Mouse (Mus musculus) stomach, embryonic 16.5 days (tissue): ENCODE data around the gene Nkiras2. TPM values are rescaled to one million over a fixed set of nuclear protein-coding genes. Genes with fewer than 3 reads are reported as not detected.
"Not testable (repeated sequence)": the region's sequence is repeated elsewhere in the genome, so short reads cannot be mapped to it uniquely, and the experiment has no call there.

Source experiments
- ATAC-seq: fragments of 200-750 bp; cut with Nextera tagmentation; 2 replicates; pipeline ENCODE4 v1.8.0; 2017; ENCODE audit warnings: moderate number of reproducible peaks, moderate TSS enrichment; ENCODE audit not compliant: insufficient read depth, low FRiP score
- H3K27ac ChIP-seq: fragments of 300-500 bp; sonication (generic); 2 replicates; pipeline ENCODE4 v1.5.1; 2014; ENCODE audit warnings: low read length
- H3K27me3 ChIP-seq: fragments of 300-500 bp; sonication (generic); 2 replicates; pipeline ENCODE4 v1.6.1; 2014; ENCODE audit warnings: low read length, control low read depth, mixed read lengths; ENCODE audit not compliant: control insufficient read depth, insufficient read depth
- H3K36me3 ChIP-seq: fragments of 300-500 bp; sonication (generic); 2 replicates; pipeline ENCODE4 v1.6.1; 2014; ENCODE audit warnings: low read length; ENCODE audit not compliant: control insufficient read depth, insufficient read depth
- H3K4me1 ChIP-seq: fragments of 300-500 bp; sonication (generic); 2 replicates; pipeline ENCODE4 v1.6.1; 2014; ENCODE audit warnings: low read length, control low read depth, mixed read lengths; ENCODE audit not compliant: control insufficient read depth, insufficient read depth
- H3K4me2 ChIP-seq: fragments of 300-500 bp; sonication (generic); 2 replicates; pipeline ENCODE4 v1.6.1; 2014; ENCODE audit warnings: low read depth, low read length, mixed read lengths
- H3K4me3 ChIP-seq: fragments of 300-500 bp; sonication (generic); replicated peaks from 2 replicates; pipeline ENCODE4 v1.5.1; 2014; ENCODE audit warnings: mild to moderate bottlenecking, low read length
- H3K9ac ChIP-seq: fragments of 300-500 bp; sonication (generic); 2 replicates; pipeline ENCODE4 v1.6.1; 2014; ENCODE audit warnings: low read length
- H3K9me3 ChIP-seq: fragments of 300-500 bp; sonication (generic); replicated peaks from 2 replicates; pipeline ENCODE4 v1.6.1; 2016; ENCODE audit warnings: low read length, control low read depth; ENCODE audit not compliant: control insufficient read depth
- WGBS: fragments of 180-500 bp; shearing (Covaris S2); extraction: QIAGEN DNeasy Blood & Tissue Kit; methylation state at CpG from one replicate; pipeline ENCODE4 v1.1.7; 2014; 5-methylcytosine and 5-hydroxymethylcytosine counted together
- polyA plus RNA-seq: library from polyadenylated mRNA; unstranded; fragments of >200 nt; fragmentation: Nextera tagmentation; extraction: Ambion mirVana; gene quantifications from 2 replicates; pipeline ENCODE4 v1.2.1, GENCODE M21; 2015

The Nkiras2 gene
- polyA plus RNA-seq, 1 experiment from 2014 or later = 60.7 TPM

GRCm38 (mm10) chr11:100577852-100578599 is 41.0 kb upstream of the Nkiras2 start:
- Histone ChIP-seq H3K4me2 (no peak overlapping the region), H3K4me1 (0 out of 2 replicates have a peak, but pooled peaks cover 7% of the 10 kb centered on the region), H3K4me3 (no peak overlapping the region), H3K36me3 (peaks cover 23% of the 10 kb centered on the region; the same call in 1 of the 2 replicates), H3K27me3 (no peaks in the 10 kb centered on the region), H3K27ac (no peak overlapping the region), H3K9me3 (no peaks in the 10 kb centered on the region), H3K9ac (no peak overlapping the region; the same call in 1 of the 2 replicates)
- WGBS = 78% methylated on average over 8 of the region's 8 CpGs
- ATAC-seq = no peak

GRCm38 (mm10) chr11:100579116-100579799 is 39.8 kb upstream of the Nkiras2 start:
- Histone ChIP-seq H3K4me1 (0 out of 2 replicates have a peak, but pooled peaks cover 7% of the 10 kb centered on the region), H3K4me2 (no peak overlapping the region), H3K9ac (no peak overlapping the region), H3K4me3 (no peak overlapping the region), H3K27me3 (no peaks in the 10 kb centered on the region), H3K9me3 (no peaks in the 10 kb centered on the region), H3K27ac (no peak overlapping the region), H3K36me3 (peaks cover 35% of the 10 kb centered on the region)
- WGBS = 89% methylated on average over 9 of the region's 9 CpGs
- no peak for ATAC-seq

GRCm38 (mm10) chr11:100580275-100580674 is 38.8 kb upstream of the Nkiras2 start:
- Histone ChIP-seq H3K9ac (no peak overlapping the region), H3K4me1 (0 out of 2 replicates have a peak, but pooled peaks cover 7% of the 10 kb centered on the region), H3K27ac (no peak overlapping the region), H3K36me3 (peaks cover 36% of the 10 kb centered on the region), H3K4me2 (no peak overlapping the region), H3K9me3 (no peaks in the 10 kb centered on the region), H3K4me3 (no peak overlapping the region), H3K27me3 (no peaks in the 10 kb centered on the region)
- ATAC-seq = no peak
- WGBS = 89% methylated on average over 13 of the region's 13 CpGs

GRCm38 (mm10) chr11:100581756-100582155 is 37.3 kb upstream of the Nkiras2 start:
- no peaks in the 10 kb centered on the region for H3K27me3 ChIP-seq
- H3K4me2 ChIP-seq = no peak overlapping the region
- H3K27ac ChIP-seq = no peak overlapping the region; the same call in 1 of the 2 replicates
- 57% methylated on average over 4 of the region's 4 CpGs for WGBS
- no peak overlapping the region for H3K4me3 ChIP-seq
- no peaks in the 10 kb centered on the region for H3K9me3 ChIP-seq
- no peak overlapping the region for H3K9ac ChIP-seq
- H3K4me1 ChIP-seq = 0 out of 2 replicates have a peak, but pooled peaks cover 4% of the 10 kb centered on the region
- ATAC-seq = peak; percentile 77
- H3K36me3 ChIP-seq = peaks cover 39% of the 10 kb centered on the region

GRCm38 (mm10) chr11:100582413-100582812 is 36.6 kb upstream of the Nkiras2 start:
- H3K4me2 ChIP-seq, H3K9ac ChIP-seq, H3K9me3 ChIP-seq, H3K27me3 ChIP-seq, H3K27ac ChIP-seq, H3K4me3 ChIP-seq, ATAC-seq, H3K4me1 ChIP-seq: not testable (repeated sequence)
- WGBS = 96% methylated on average over 1 of the region's 1 CpGs
- H3K36me3 ChIP-seq = peaks cover 42% of the 10 kb centered on the region

GRCm38 (mm10) chr11:100582836-100583235 is 36.2 kb upstream of the Nkiras2 start:
- WGBS = 89% methylated on average over 2 of the region's 2 CpGs

GRCm38 (mm10) chr11:100584561-100584961 is 34.5 kb upstream of the Nkiras2 start:
- Histone ChIP-seq H3K27me3 (no peaks in the 10 kb centered on the region), H3K4me3 (no peak overlapping the region), H3K9ac (no peak overlapping the region), H3K27ac (no peak overlapping the region), H3K4me1 (0 out of 2 replicates have a peak, but pooled peaks cover 4% of the 10 kb centered on the region), H3K4me2 (no peak overlapping the region), H3K36me3 (peaks cover 42% of the 10 kb centered on the region), H3K9me3 (no peaks in the 10 kb centered on the region)
- 90% methylated on average over 7 of the region's 7 CpGs for whole genome bisulfite sequencing
- no peak for ATAC-seq

More at GRCm38 (mm10) chr11:100582836-100583235, 36.2 kb upstream of the Nkiras2 start:
- no peaks in the 10 kb centered on the region for H3K27me3 ChIP-seq
- no peak overlapping the region for H3K4me3 ChIP-seq
- no peaks in the 10 kb centered on the region for H3K9me3 ChIP-seq
- H3K4me1 ChIP-seq = 0 out of 2 replicates have a peak, but pooled peaks cover 4% of the 10 kb centered on the region
- peaks cover 46% of the 10 kb centered on the region for H3K36me3 ChIP-seq
- no peak for ATAC-seq
- no peak overlapping the region for H3K4me2 ChIP-seq
- H3K27ac ChIP-seq = no peak overlapping the region
- H3K9ac ChIP-seq = no peak overlapping the region

GRCm38 (mm10) chr11:100585148-100585547 is 33.9 kb upstream of the Nkiras2 start:
- Histone ChIP-seq H3K27ac (no peak overlapping the region), H3K9me3 (no peaks in the 10 kb centered on the region), H3K4me1 (0 out of 2 replicates have a peak, but pooled peaks cover 4% of the 10 kb centered on the region), H3K4me3 (no peak overlapping the region), H3K27me3 (no peaks in the 10 kb centered on the region), H3K4me2 (no peak overlapping the region), H3K36me3 (peaks cover 46% of the 10 kb centered on the region), H3K9ac (no peak overlapping the region)
- 92% methylated on average over 3 of the region's 3 CpGs for WGBS
- no peak for ATAC-seq

- Histone ChIP-seq H3K36me3 (peaks cover 51% of the 10 kb centered on the region), H3K27me3 (no peaks in the 10 kb centered on the region), H3K9ac (no peak overlapping the region), H3K4me3 (no peak overlapping the region), H3K9me3 (no peaks in the 10 kb centered on the region), H3K4me1 (no peaks in the 10 kb centered on the region), H3K27ac (peak overlapping the region; percentile 34; the same call in 1 of the 2 replicates), H3K4me2 (no peak overlapping the region)
- no peak for ATAC-seq
- 81% methylated on average over 2 of the region's 2 CpGs for WGBS
These were observed 30.6 kb upstream of the Nkiras2 start for GRCm38 (mm10) chr11:100588462-100588861.
